Mouse (Mus musculus) Patski (cell line): Measurements from ENCODE around the gene Mat2b. TPM values are rescaled to one million over a fixed set of nuclear protein-coding genes. Genes with fewer than 3 reads are reported as not detected.

ENCODE experiments used
- ATAC-seq: fragments of 100-300 bp; one replicate; pipeline ENCODE4 v1.8.0; 2021
- CTCF ChIA-PET: fragments of 350-600 bp; sonication (Branson Sonifier 250); formaldehyde crosslinking; loops from one replicate; lab custom pipeline; 2022; ENCODE audit warnings: inconsistent platforms; lab: Charles Lee
- POLR2A ChIA-PET: fragments of 350-600 bp; sonication (Branson Sonifier 250); formaldehyde crosslinking; loops from one replicate; lab custom pipeline; 2022; ENCODE audit warnings: antibody characterized with exemption, inconsistent platforms; lab: Charles Lee
- DNase-seq: peaks from one replicate; pipeline ENCODE4 v3.0.0-alpha.2; 2011; ENCODE audit warnings: low read depth, low spot score
- H3K27me3 ChIP-seq: fragments of 371-371 bp; one replicate; pipeline ENCODE4 v1.5.1; 2021
- CTCF ChIP-seq: fragments of 100-300 bp; IDR thresholded peaks from one replicate; pipeline ENCODE4 v1.5.1; 2021
- in situ Hi-C: fragments of 300-500 bp; cut with MboI; formaldehyde crosslinking; loops from 3 replicates; pipeline ENCODE4 v1.11.1; 2018; ENCODE audit warnings: low pct_unique_long_range_greater_than_20kb, mixed read lengths
- polyA plus RNA-seq: library from polyadenylated mRNA; unstranded; gene quantifications from one replicate; pipeline ENCODE4 v1.2.3, GENCODE M21; 2021

The Mat2b gene
- polyA plus RNA-seq, 1 experiment from 2014 or later = 101 TPM

DNA sequence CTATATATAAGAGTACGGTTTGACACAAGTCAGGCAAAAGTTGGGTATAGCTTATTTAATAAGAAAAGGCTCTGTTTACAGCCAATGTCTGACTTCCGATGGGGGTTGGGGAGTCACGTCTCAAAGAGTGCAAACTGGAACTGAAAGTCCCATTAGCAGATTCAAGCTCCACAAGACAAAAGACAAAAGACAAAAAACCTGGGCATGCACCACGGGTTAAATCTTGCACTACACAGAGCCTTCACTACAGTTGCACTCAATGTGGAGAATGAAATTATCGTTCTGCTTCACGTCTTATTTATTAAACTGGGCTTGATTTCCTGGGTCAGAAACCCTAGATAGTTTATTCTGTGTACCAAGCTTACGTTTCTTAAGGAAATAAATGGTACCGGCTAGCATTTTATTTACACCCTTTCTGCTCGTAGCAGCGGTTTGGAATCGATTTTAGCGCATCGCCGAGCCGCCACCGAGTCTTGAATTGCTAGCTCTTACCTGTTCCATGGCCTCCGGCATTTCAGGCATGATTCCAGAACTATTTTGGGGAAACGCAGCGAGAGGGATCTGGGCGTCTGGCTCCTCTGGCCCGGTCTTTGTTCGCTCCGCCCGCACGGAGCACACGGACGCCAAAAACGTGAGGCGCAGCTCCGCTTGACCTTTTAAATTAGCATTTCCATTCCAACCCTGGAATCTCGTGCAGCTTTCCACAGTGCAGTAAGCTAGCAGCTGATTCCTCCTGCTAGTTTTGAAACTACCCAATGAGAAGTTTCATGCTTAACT, 504 bp downstream of the Mat2b start:
- ChIA-PET POLR2A (interaction anchor here (0.6 to 1.2 kb wide), 3 partner anchors 9 to 62 kb away, joined by 3 to 4 read pairs (median 4); no protein-coding TSS in a partner anchor), CTCF (interaction anchor here (1.4 to 2.3 kb wide), 3 partner anchors 9 to 61 kb away, joined by 3 to 8 read pairs (median 6); partner anchors contain the start of genes Ccng1, Hmmr and Nudcd2)
- no peaks in the 10 kb centered on the region for H3K27me3 ChIP-seq
- no peak for TF ChIP-seq CTCF
- in situ Hi-C loops = no loop called here
- no peak for ATAC-seq
- no peak for DNase-seq

DNA sequence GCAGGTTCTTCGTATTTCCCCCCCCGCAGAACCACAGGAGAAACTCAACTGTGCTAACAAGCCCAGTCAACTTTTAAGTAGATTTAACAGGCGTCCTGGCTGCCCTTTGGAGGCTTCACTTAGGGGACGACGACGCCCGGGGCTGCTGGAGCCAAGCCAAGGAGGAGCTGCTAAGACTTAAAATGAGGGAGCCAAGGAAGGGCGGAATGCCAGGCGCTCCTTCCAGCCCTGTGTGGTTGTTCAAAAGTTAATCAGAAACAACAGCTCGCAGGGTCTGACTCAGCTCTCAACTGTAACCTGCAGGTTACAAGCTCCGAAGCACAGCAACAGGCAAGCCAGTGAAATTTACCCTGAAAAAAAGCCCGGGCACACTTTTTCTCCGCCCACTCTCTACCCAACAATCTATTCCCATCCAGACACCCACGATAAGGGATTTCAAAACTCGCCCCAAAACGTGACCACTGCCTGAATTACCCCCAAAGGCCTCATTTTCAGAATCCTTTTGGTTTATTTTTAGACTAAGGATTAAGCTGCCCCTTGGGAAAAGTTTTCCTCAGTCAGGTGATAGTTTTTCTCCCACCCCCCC, 1.5 kb downstream of the Mat2b start:
- ATAC-seq (peak; percentile 69), DNase-seq (peak; percentile 91)
- no peaks in the 10 kb centered on the region for H3K27me3 ChIP-seq
- TF ChIP-seq CTCF = no peak
- in situ Hi-C loops = no loop called here
- POLR2A ChIA-PET = interaction anchor here (1.0 to 1.2 kb wide), 3 partner anchors 10 to 52 kb away, joined by 3 to 4 read pairs (median 3); no protein-coding TSS in a partner anchor
- CTCF ChIA-PET = interaction anchor here (1.4 to 2.3 kb wide), 4 partner anchors 10 to 62 kb away, joined by 3 to 8 read pairs (median 5); partner anchors contain the start of genes Ccng1, Hmmr and Nudcd2

DNA sequence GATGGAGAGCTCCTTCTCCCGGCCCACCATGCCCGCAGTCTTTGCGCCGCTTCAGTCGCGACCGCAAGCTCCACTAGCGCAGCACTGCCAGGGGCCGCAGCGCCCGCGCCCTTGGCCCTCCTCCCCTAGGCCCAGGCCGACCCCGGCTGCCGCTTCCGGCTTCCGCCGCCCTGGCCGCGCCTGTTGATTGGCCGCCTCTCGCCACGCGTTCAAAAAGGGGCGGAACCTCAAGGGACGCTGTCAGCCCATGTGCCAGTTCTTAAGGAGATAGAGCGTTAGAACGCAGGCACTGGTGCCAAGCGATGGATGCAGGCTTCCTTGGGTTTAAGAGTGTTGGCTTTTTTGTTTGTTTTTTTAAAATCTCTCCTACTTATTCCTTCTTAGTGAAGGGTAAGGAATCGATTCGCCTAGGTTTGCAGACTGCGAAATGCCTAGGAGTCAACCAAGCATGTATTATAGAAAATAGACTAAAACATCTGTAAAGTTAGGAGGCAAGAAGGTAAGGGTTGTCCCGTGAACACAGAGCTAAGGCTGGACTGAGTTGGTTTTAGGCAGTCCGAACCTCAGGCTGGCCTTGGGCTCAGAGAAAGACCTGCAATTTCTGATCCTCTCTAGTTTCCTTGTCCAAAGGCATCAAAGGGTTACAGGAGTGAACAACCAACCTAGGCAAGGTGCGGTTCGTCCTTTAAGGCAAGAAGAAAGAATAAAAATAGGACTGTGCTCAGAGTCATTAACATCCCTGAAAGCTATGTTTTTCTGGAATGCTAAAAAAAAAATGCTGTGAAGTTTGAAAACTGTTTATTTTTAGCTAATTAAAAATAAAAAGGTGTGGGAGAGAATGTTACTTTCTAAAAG, 2.3 kb downstream of the Mat2b start:
- ChIA-PET POLR2A (interaction anchor here (0.7 to 1.0 kb wide), 2 partner anchors 50 to 53 kb away, joined by 3 read pairs; no protein-coding TSS in a partner anchor), CTCF (interaction anchor here (1.5 to 2.3 kb wide), 3 partner anchors 11 to 62 kb away, joined by 4 to 8 read pairs (median 6); partner anchors contain the start of gene Ccng1)
- in situ Hi-C loops = no loop called here
- peak; percentile 68 for DNase-seq
- no peak for TF ChIP-seq CTCF
- H3K27me3 ChIP-seq = no peaks in the 10 kb centered on the region
- peak; percentile 93 for ATAC-seq

DNA sequence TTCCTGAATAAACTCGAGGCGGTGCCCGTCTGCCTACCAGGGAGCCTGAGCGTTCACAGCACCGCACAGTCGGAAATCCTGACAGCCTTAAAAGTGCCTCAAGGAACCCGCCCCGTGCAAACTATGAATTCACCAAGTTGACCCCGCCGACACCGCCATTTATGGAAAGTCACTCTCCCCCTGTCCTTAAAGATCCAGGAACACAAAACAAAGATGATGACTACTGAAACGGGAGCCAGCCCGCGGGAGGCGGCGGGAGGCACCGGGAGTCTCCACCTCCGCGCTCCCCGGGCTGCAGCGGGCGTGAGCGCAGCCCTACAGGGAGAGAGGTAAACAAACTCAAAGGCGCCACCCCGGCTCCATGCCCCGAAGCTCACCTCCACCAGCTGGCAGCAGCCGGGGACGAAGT, 2.9 kb downstream of the Mat2b start:
- DNase-seq = no peak
- H3K27me3 ChIP-seq = no peaks in the 10 kb centered on the region
- POLR2A ChIA-PET = interaction anchor here (0.7 to 1.0 kb wide), 2 partner anchors 50 to 53 kb away, joined by 3 read pairs; no protein-coding TSS in a partner anchor
- no peak for TF ChIP-seq CTCF
- in situ Hi-C loops = no loop called here
- CTCF ChIA-PET = no interaction called here
- ATAC-seq = peak; percentile 57

DNA sequence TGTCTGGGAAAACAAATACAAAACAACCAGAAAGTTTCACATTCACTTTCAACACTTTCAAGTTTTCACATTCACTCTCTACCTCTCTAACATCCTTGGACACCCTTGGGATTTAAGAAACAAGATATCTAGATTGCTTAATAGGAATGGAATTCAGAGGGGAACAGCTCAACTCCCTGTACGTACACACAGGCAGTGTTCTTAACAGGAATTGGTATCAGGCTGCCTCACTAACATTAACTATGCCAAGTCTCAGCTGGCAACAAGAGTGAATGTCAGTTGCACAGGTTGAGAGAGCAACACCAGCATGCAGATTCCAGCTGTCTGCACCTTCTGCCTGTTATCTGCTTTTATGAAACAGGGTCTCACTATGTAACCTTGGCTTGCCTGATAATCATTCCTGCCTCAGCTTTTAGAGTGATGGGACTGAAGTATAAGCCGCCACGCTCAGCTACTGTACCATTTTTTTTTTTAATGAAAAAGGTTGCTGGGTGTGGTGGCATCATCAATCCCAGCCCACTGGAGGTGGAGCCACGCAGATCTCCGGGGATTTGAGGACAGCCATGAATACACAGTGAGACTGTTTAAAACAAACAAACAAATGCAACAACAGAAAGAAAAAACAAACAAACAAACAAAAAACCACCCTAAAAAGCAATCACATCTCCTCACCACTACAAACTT, 4.4 kb downstream of the Mat2b start:
- in situ Hi-C loops = no loop called here
- H3K27me3 ChIP-seq = no peaks in the 10 kb centered on the region
- POLR2A ChIA-PET = no interaction called here
- CTCF ChIA-PET = no interaction called here
- no peak for ATAC-seq
- TF ChIP-seq CTCF = no peak
- DNase-seq = no peak

DNA sequence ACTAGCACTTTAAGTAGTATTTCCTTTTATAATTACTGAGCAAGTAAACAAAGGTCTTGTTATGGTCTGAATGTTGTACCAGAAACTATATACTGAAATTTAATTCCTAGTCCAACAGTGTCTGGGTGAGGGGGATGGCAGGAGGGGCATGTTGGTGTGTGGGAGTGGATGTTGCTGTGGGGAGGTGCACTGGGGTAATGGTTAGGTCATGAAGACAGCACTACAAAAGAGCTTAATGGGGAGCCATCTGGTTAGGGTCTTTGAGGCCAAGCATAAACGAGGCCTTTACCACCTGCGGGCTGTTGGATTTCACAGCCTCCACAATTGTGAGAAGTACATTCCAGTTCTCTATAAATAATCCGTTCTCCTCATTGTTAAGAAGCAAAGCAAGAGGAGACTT, 11.7 kb downstream of the Mat2b start:
- in situ Hi-C loops = no loop called here
- TF ChIP-seq CTCF = no peak
- ATAC-seq (no peak), DNase-seq (no peak)
- no peaks in the 10 kb centered on the region for H3K27me3 ChIP-seq
- CTCF ChIA-PET = no interaction called here
- POLR2A ChIA-PET = no interaction called here

DNA sequence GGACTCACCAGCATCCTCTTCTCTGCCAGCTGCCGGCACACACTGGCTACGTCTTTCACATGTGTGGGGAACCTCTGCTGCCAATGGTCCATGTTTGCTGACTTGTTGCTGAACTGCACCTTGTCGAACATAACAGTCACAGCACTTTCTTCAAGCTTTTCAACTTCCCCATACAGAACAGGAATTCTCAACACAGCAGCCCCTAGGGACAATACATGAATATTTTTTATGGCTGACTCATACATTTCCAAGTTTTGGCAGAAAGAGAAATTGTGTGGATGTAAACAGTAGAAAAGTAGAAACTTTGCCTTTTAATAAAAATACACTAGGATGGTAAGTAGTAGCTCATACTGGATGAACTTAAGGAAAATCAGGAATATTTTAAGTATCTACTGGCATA, 12.5 kb downstream of the Mat2b start:
- DNase-seq (no peak), ATAC-seq (no peak)
- in situ Hi-C loops = no loop called here
- POLR2A ChIA-PET = interaction anchor here (0.6 to 1.1 kb wide), 2 partner anchors 40 to 60 kb away, joined by 3 read pairs; no protein-coding TSS in a partner anchor
- no peaks in the 10 kb centered on the region for H3K27me3 ChIP-seq
- TF ChIP-seq CTCF = no peak
- CTCF ChIA-PET = no interaction called here

DNA sequence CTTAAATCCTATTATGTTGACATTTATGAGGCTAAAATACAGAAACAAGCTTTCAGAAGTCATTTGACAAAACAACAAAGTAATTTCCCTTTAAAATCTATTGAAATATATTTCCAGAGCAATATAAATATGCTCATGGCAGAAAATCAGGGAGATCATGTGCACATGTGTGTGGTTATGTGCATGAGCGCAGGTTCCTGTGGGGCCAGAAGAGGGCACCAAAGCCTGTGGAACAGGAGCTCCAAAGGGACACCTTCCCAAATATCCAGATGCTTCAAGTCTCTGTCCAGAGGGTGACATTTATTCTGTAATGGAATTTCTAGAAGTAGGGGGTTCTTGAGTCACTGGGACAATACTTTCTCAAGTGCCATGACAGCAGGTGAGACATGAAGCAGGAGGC, 17.8 kb downstream of the Mat2b start:
- ChIA-PET POLR2A (no interaction called here), CTCF (interaction anchor here (1.2 to 1.7 kb wide), 2 partner anchors 11 to 200 kb away, joined by 3 read pairs; no protein-coding TSS in a partner anchor)
- peak; percentile 57 for TF ChIP-seq CTCF
- ATAC-seq (no peak), DNase-seq (no peak)
- H3K27me3 ChIP-seq = no peaks in the 10 kb centered on the region
- in situ Hi-C loops = no loop called here

DNA sequence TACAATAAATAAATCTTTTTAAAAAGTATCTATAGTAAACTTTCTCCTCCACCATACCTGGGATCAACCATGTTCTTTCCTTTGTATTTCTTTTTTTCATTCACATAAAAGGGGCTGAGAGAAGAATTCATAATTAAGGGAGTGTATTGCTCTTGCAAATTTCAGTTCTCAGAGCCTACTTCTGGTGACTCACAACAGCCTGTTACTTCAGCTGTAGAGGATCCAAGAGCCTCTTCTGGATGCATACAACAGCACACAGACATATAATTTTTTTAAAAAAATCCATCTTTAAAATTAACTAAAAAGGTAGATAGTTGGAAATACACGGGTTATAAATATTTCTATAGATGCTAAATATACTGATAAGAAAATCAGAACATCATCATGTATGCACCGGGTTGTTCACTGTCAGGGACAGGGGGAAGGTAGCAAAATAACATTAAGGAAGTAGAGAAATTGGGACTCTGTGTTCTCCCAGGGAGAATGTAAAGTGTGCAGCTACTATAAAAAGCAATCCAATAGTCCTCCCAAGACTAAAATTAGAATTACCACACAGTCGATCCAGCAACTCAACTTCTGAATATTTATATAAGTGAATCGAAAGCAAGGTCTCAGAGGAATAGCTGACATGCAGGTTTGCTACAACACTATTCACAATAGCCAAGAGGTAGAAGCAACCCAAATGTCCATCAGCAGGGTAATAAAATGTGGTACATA, 19.8 kb downstream of the Mat2b start:
- TF ChIP-seq CTCF = no peak
- in situ Hi-C loops = no loop called here
- no peaks in the 10 kb centered on the region for H3K27me3 ChIP-seq
- ATAC-seq (no peak), DNase-seq (no peak)
- POLR2A ChIA-PET = no interaction called here
- CTCF ChIA-PET = no interaction called here
